Mouse (Mus musculus) c-Kit-positive CD71-positive TER-119-positive erythroid progenitor cells, embryonic 14.5 days (primary cell): ENCODE data around the gene 1700013F07Rik.
A peak's percentile ranks its signal among the peaks of the same experiment; 100 is the strongest.
"Not testable (repeated sequence)": the region's sequence is repeated elsewhere in the genome, so short reads cannot be mapped to it uniquely, and the experiment has no call there.

Experiments
- DNase-seq: peaks from one replicate; pipeline ENCODE4 v3.0.0-alpha.2; 2013; ENCODE audit warnings: low spot score

The 1700013F07Rik gene

DNA sequence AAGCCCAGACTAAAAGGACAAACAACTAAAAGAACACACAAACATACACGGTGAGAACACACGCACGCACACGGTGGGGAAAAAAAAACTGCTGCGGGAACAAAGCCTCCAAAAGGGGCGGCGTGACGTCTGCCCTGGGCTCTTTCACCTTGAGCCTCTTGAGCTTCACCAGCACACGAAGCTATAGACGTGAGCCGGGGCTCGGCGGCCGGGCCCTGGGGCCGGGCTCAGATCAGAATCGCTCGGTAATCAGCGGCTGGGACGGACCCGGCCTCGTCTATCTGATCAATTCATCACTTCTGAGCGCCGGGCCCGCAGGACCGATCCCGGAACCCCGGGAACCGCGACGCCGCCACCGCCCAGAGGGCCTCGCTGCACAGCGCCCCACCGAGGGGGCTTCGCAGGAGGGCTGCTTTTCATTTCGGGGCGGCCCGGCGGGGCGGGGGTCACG is 20.2 kb downstream of the 1700013F07Rik start:
- no peak for DNase-seq

DNA sequence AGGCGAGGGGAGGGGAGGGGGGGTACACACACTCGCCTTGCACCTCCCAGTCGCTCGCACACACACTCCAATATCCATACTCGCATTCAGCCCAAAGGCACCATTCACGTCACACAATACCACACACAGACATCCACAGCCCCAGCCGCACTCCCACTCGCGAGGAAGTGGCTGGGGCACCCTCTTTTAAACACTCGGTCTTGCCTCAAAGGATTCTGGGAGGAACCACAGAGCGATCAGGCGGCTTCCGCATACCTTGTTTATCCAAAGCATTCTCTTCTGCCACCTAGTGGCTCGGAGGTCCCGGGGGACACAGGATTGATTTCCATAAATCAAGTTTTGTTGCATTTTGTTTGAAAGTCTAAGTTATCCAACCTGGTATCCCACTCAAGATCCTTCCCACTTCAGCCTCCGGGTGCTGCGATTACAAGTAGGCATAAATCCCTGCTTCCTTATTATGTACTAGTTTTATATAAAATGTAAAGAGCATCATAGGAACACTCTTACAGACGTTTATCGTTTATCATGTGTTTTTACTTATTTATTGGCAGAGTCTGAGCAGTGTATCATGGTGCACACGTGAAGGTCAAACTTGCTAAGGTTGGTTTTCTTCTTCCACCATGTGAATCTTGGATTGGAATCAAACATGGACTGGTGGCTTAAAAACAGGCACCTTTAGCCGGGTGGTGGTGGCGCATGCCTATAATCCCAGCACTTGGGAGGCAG is 20.8 kb downstream of the 1700013F07Rik start:
- peak; percentile 94 for DNase-seq

DNA sequence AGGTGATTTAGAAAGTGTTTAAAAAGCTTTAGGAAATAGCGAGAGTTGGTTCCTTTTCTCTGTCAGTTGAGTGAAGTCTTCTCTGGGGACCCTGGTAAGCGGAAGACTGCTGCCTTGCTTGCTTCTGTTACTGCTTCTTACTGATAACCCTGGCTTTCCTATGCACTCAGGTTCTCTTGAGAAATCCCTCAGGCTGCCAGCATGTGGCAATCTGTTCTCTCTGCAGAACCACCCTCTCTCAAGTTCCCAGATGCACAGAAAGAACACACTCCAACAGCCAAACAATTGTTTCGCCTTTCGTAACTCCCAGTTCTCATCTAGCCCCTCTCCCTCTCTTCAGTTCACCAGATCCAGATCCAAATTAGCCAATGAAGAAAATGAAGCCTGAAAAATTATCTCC is 23.9 kb downstream of the 1700013F07Rik start:
- DNase-seq, result peak; percentile 55

DNA sequence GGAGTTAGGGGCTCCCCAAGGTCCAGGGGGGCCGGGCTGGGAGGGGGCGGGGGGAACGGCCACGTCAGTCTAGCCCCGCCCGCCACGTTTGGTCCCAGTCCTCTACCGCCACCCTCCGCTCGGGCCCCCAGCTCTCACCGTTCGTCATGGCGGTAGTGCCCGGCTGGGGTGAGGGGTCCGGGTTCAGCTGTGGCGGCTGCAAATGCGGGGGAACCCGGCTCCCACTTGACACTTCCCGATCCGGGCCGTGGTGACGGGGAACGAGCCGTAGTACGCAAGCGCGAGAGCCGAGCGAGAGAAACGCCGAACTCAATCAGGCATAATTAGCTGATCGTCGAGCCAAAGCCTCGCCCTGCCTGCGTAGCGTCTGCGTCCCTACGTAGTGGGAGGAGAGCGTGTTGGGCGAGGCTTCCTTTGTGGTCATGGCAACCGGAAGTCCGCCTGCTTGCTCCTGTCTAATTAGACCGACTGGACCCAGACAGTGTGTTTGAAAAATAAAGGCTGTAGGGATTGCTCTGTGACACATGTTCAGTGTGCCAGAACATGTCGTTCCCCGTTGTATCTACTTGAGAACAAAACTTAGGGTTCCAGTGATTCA is 28.3 kb downstream of the 1700013F07Rik start, which contains the start of gene Tmem167b:
Tmem167b (minus strand) TSS at position 334 of the 598 bp plus-strand sequence.
- DNase-seq, result peak; percentile 98

DNA sequence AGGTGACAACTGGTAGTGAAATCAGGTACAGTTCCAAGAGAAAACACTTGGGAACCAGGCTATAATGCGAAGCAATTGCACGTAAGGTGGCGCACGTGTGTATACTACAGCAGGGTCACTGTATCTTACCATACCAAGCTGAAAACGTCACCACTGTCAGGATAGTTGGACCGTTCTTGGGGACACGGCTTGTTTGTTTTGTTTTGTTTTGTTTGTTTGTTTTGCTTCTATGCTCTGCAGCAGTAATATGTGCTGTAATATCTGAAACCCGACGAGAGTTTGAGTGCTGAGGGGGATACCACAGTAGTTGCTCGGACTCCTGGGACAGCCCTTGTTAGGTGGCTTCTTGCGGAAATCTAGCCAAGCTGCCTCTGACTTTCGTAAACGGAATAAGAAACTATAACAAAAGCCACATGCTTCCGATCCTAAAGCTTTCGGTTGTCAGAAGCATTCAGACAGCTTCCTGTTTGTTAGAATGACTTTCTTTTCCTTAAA is 28.9 kb downstream of the 1700013F07Rik start:
- peak; percentile 72 for DNase-seq

DNA sequence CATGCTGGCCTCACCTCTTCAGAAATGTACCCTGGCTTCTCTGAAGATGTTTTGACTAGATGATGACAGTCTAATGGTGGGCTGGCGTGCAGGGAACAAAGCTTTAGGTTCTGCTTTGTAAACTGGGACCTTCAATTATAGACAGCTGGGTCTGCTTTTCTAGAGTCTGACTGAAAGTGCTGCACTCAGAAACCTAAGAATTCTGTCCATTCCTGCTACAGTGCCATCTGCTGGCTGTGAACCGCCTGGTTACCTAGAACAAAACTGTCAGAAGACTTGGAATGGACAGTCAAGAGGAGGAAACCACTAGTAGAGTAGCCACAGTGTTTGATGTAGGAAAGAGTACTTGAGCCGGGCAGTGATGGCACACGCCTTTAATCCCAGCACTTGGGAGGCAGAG is 29.4 kb downstream of the 1700013F07Rik start:
- peak; percentile 87 for DNase-seq

DNA sequence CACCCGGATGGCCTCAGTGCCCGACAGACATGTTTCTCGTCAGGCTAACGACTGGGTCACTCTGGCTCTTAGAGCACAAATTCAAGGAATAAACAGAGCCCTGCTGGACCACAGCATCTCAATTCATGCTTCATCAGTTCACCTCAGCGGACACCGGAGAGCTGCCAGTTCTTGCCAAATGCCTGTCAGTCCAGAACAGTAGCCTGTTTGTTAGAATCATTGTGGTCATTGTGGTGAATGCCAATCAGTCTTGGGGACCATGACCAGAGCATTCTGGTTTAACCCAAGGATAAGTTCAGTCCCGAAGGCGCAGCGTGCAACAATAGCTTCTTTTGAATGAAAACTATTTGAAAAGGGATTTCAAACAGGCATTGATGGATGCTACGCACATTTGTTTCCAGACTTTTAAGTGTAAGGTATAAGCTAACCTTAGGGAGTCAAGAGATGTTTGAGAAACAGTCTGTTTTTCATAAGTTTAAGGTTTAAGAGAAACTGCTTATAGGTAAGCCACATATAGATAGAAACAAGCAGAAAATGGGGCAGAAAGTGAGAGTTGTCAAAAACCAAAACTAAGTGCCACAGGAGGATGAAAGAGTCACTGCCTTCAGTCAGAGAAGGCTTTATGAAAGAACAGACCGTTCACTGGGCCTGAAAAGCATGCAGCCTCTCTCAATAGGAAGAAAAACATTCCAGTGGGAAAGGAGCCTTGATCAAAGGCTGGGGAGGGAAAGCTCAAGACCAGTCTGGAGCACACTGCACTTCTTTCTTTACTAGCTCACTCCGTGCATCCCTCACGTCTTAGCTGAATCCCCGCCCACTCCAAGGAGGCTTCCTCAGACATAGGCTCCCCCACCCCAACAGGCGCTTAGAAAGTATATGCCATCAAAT is 34.3 kb downstream of the 1700013F07Rik start:
- DNase-seq, result no peak

DNA sequence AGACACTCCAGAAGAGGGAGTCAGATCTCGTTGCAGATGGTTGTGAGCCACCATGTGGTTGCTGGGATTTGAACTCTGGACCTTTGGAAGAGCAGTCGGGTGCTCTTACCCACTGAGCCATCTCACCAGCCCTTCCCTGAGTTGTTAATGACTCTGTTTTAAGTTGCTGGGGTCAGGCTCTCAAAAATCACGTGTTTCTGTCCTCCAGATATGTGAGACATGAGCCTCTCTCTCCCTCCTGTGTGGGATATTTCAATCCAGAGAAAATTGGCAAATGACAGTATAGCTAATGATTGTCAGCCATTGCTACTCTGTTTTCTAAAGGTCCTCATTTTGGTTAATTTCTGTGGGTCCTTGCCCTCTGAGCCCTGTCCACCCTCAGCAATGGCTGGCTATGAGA is 35.7 kb downstream of the 1700013F07Rik start:
- DNase-seq, result not testable (repeated sequence)

DNA sequence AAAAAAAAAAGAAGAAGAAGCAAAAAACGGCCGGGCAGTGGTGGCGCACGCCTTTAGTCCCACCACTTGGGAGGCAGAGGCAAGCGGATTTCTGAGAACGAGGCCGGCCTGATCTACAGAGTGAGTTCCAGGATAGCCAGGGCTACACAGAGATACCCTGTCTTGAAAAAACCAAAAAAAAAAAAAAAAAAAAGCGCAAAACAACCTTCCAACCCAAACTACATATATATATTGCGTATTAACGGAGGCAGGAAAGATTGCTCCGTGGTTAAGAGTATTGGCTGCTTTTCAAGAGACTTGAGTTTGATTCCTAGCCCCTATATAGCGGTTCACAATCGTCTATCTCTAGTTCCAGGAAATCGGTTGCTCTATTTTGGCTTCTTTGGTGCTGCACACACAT is 36.9 kb downstream of the 1700013F07Rik start:
- no peak for DNase-seq

DNA sequence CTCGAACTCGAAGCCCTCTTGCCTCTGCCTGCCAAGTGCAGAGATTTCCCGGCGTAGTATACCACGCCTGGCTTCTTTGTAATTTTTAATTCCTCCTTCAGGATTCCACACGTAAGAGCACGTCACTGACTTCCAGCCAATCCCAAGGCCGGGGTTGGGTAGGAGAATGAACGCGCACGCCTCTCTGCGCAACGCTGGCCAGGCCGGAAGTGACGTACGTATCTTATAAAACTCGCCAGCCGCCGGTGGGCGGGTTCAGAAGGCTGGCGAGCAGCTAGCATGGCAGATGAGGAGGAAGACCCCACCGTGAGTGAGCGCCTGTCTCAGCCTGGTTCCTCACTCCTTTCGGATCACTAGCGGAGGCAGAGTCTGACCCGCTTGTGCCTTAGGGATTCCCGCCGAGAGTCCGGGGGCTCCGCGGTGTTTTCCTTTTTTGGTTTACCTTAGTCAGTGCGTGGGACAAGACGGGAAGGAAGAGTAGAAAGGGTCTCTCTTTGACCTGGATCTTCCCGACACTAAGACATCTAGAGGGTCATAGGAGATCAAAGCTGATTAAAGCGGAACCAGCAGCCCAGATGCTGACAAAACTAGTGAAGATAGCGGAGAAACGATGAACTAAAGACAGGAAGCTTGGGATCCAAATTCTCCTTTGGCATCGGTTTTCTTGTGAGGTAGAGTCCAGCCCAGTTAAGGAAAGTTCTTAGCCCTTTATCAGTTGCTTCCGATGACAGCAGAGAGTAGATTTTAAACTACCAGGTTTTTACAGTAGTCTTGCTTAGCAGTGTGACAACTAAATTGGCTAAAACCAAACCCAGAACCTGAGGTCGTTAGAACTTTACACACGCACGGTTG is 37.7 kb downstream of the 1700013F07Rik start, which contains the start of gene Taf13:
Taf13 (plus strand) TSS at position 256 of the 852 bp plus-strand sequence.
- DNase-seq, result peak; percentile 93

DNA sequence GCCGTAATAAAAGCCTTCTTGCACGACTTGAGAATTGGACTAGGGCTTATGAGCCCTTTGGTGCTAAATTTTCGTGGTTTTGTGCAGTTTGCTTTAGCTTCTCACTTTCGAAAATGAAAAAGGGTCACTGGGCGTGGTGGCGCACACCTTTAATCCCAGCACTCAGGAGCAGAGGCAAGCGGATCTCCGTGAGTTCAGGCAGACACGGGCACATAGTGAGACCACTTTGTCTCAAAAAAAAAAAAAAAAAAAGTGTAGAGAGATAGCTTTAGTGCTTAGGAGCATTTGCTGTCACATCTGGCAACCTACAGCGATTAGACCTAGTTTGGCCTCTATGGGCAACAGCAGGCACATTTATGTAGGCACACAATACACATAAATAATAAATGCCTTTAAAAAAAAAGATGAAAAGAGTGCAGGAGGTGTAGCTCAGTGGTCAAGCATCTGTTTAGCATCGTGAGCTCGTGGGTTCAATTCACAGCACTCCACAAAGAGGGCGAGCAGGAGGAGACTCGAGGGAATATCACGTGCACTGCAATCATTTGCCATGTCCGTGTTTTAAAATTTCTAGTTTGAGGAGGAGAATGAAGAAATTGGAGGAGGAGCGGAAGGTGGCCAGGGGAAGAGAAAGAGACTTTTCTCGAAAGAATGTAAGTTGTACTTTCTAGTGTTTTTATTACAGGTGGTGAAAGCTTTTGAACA is 38.5 kb downstream of the 1700013F07Rik start:
- no peak for DNase-seq

DNA sequence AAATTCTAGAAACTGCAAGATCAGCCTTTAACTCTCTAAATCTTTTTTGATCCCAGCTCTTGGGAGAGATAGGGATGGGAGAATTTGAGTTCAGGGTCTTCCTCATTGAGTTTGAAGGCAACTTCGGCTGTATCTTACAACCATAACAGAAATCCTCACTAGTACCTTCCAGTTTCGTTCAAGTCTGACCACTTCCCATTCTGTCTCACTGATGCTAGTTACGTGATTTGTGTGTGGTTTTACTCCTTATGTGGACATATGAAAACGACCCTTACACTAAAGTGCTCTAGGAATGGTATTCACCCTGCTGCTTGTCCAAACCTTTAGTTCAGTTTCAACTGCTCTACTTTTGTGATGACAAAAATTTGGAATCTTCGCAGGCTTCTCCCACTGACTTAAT is 40.1 kb downstream of the 1700013F07Rik start:
- no peak for DNase-seq

DNA sequence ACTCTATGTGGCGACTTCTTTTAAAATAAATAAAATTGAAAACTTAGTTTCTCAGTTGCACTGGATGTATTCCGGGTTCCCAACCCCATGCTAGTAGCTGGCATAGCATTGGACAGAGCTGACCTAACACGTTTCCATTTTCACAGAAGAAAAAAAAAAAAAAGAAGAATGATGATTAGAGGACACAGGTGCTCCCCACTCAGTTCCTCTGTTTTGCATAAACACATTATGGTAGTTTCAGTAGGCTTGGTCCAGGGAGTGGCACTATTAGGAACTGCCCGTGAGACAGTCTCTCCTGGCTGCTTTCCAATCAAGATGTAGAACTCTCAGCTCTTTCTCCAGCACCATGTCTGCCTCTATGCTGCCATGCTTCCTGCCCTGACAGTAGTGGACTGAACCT is 50.6 kb downstream of the 1700013F07Rik start:
- DNase-seq, result no peak

DNA sequence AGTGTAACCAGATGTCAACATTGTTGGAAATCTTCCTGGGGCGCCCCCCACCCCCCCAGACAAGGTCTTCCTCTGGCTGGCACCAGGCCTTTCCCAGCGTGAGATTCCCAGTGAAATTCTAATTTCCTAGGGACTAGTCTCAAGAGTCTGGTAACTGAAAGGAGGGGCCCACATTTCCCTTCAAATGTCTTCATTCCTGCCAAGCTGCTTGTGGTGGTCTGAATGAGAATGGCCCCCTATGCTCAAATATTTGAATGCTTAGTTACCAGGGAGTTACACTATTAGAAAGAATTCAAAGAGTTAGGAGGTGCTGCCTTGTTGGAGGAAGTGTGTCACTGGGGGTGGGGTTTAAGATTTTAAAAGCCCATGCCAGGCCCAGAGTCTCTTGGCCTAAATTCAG is 54.5 kb downstream of the 1700013F07Rik start:
- no peak for DNase-seq

DNA sequence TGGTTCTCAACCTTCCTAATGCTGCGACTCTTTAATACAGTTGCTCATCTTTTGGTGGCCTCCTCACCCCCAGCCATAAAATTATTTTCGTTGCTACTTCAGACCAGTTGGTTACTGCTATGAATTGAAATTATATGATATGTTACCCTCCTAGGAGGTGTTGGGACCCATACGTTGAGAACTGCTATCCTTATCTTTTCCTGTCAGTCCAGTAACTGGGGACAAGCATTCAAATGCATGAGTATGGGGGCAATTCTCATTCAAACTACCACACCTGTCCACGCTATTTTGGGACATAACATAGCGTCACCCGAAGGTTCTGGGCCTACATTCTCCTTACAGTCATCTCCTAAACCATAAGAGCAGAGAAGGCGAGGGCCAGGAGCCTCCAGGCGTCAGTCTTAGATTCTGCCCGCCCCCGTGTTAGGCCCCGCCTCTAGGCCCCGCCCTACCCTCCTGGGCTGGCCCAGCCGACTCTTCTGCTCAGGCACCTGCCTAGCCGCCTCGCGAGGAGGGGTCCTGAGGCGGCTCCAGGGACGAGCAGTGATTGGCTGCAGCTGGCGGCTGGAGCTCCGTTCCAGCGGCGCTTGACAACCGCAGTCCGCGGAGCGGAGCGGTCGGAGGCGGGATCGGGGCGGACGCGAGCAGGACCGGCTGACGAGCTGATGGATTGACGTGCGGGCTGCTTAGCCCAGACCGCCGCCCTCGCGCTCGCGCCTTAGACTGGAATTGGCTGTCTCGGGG is 57.0 kb downstream of the 1700013F07Rik start, which contains the start of gene Wdr47:
Wdr47 (plus strand) TSS at position 494 of the 744 bp plus-strand sequence.
- peak; percentile 94 for DNase-seq

DNA sequence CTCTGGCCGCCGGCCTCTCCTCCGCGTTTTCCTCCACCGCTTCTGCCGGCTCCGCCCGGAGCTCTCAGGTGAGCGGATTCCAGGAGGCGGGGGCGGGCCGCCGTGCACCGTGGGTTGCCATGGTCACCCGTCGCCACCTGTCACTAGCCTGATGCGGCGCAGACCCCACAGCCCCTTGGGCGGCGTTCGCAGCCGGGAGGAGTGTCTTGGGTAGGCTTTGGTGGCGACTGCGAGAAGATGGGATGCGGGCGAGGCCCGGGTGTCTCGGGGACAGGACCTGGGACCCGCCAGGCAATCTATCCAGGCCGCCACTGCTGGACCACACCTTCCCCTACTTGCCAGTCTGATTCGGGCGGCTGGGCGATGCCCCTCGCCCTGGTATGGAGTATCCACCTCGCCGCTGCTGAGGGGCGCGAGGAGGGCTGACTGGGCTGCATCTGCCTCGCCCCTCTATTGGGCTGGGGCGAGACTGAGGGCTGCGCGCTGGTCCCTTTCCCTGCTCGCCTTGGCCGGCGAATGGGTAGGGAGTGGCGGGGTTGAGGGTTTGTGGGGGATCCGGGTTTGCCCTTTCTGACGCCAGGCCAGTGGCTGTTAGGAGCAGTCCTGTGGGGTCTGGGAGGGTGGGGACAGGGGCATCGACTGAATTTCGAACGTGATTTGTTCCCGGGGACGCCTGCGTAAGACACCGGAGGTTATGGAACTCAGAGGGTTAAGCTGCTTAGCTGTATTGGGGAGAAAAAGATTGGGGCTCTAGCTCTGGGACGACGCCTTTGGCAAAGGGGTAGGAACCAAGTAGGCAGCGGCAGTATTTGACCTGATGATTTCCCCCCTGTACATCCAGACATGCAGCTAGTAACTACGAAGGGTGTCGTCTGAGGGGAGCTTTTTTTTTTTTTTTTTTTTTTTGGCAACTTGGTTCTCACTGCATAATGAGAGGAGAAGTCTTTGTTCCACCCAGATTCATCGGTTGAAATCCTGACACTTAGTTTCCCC is 57.9 kb downstream of the 1700013F07Rik start:
- DNase-seq, result no peak
